Mouse (Mus musculus) MN1 (cell line): ENCODE data around the gene Dab1.
A peak's percentile ranks its signal among the peaks of the same experiment; 100 is the strongest.

ENCODE experiments used
- DNase-seq: peaks from one replicate; pipeline ENCODE4 v3.0.0-alpha.2; 2016; ENCODE audit warnings: low spot score

The Dab1 gene

DNA sequence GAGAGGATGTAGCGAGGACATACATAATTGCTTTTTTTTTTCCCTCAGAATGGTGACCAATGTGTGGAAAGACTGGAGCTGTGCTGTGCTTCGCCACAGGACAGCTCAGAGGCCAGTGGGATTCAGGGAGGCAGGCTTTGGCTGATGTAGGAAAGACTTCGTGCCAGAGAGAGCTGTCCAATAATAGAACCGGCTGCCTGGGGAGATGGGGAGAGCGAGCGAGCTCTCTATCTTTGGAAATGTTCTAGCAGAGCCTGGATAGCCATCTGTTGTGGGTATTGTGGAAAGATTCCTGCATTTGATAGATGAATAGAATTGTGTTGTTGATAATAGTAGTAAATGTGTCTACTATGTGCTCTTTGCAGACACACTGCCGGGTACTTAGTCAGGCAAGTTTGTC, 833.4 kb downstream of the Dab1 start:
- no peak for DNase-seq

- no peak for DNase-seq
Measured at GRCm38 (mm10) chr4:104455151-104455550, 836.0 kb downstream of the Dab1 start.

DNA sequence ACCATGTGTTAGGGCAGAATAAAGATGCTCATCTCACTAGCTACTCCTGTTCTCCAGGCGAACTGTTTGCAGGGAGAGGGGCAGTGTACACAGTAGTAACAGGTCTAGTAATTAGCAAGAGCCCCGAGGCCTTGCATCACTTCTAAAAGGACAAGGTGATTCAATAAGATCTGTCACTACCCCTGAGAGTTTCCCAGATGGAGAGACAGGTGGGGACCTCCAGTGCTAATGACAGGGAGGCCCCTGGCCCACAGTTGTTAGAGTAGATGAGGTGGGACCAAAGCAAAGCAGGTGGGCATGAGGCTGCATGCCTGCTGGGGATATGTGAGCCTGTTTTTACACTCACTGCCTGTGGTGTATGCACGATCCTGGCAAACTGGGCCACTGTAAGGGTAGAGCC, 836.6 kb downstream of the Dab1 start:
- DNase-seq = no peak

- DNase-seq = no peak
Measured at GRCm38 (mm10) chr4:104456173-104456873, 837.2 kb downstream of the Dab1 start.

DNA sequence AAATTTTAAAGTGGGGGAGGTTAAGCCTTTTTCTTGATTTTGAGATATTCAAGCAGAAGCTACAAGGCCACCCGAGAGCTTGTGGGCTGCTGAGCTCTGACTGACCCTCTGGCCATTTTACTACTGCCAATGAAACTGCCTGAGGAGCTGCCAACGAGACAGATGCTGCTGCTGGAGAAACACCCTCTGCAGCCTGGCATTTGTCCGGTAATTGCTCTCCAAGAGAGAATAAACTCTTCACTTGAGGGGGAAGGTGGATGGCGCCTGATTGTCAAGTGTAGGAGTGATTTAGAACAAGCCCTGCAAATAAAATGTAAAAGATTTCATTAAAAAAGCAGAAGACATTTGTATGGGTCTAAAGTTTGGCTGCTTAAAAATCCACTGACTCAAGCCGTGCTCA, 839.6 kb downstream of the Dab1 start:
- peak; percentile 7 for DNase-seq

- no peak for DNase-seq
Measured at GRCm38 (mm10) chr4:104461106-104462011, 842.2 kb downstream of the Dab1 start.

DNA sequence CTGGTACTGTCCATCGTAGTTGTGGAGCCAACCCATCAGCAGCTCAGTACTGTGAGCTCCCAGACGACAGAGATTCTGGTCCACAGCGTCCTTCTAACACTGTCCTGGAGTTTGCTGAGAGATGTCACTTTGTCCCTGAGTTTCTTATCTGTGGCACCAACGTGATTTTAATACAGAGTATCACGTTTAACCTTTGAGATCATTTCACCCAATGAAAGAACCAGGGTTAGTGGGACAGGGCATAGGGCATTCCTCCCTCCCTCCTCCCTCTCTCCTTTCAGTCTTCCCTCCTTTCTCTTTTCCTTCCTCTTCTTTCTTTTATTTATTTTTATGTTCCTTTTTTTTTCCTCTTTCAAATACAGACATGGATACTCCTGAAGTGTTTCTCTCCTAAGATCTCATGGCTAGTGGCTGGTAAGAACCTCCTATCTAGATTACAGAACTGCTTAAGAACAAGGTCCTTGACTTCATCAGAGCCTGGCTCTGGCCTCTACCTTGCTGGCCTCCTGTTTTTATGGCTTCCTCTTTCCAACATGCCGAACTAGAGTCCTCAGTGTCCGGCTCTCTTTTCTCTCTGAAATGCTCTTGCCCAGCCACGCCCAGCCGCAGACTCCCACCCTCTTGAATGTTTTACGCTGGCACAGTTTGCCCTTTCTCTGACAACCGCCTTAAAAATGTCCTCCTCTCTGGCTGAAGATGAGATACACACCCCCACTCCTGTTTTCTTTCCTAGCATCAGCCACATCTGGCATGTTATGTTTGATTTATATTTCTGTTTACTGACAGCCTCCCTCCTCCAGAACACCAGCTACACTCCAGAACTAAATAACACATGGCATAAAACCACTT, 844.0 kb downstream of the Dab1 start:
- DNase-seq = peak; percentile 45

DNA sequence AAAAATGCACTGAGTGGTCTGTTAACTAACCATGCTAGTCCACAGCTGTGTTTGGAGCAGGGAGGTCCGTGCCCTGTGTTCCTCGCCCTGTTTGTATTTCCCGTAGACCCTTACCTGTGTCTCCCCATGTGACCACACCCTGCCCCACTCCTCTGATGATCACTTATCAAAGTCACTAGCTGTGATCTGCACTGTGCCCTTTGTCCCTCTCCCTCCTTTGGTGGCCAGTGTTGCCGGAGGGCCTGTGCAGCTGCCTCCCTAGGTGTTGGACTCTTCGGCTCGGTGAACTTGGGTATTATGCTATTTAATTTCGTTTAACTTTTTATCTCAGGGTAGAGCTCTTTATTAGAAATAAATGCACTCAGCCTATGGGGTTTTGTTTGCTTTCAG, 844.6 kb downstream of the Dab1 start:
- DNase-seq = no peak

GRCm38 (mm10) chr4:104465594-104465993, 846.4 kb downstream of the Dab1 start:
- no peak for DNase-seq

DNA sequence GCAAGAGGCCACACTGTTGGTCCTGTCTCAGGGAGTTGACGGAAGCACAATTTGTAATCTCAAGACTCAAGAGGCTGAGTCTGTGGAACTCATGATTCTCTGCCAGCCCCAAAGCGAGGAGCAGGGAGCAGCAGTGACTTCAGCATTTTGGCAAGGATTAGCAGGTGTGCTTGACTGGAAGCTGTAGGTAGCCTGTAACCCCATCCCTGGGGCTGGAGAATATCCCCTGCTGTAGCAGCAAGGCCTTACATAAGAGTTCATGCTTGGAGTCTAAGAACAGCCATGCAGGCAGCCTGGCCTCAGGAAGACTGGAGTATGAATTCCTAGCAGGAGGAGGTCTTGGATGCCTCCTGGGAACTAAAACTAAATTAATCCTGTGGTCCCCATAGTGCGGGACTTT, 849.5 kb downstream of the Dab1 start:
- DNase-seq = no peak

DNA sequence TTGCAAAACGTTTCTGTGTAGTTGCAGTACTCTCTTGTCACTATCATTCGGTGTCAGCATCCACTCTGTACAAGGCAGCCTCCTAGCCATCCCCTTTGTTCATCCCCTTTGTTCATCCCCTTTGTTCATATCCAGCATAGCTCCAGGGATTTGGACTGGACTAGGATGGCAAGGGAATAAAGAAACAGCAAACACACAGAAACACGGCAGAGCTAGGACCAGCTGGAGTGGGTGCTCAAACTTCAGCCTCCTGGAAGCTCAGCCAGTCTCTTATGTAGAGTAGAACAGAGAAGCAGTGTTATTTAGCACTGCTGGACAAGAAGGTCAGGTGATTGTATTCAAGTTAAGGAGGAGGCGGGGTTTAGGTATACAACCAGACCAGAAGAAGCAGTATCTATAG, 853.8 kb downstream of the Dab1 start:
- no peak for DNase-seq

DNA sequence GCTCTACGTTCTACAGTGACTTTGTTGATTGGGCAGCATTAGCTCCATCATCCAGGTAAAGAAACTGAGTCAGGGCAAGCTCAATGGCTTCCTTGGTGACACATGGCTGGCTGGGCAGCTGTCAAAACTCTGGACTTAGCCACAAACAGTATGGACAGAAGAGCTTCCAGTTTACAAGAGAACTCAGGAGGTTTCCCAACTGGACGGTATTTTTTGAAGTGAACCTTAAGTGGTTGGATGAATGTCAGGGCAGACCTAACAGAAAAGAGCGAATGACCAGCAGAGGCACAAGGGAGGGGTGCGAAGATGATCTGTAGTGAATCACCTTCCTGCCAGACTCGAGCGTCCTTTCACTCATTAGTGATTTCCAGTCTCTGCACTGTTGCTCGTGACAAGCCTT, 857.7 kb downstream of the Dab1 start:
- DNase-seq = no peak

DNA sequence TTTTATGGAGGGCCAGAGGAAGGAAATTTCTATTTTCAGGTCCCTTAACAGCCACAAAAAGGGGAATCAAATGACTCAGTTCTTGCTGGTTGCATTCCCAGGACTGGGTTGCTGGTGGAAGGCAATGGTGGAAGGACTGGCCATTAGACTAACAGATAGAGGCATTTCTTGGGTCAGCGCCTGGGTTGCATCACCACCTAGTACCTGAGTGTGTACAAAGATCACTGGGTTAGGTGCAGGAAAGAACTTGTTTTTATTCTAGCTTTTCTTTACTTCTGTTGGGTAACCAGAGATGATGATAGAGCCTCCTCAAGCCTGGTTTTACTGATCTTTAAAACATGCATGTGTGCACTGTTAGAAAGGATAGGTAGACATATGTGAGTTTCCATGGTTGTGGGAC, 864.8 kb downstream of the Dab1 start:
- no peak for DNase-seq

- DNase-seq = no peak
Measured at GRCm38 (mm10) chr4:104497221-104497620, 878.1 kb downstream of the Dab1 start.

- DNase-seq = no peak
Measured at GRCm38 (mm10) chr4:104500112-104500511, 881.0 kb downstream of the Dab1 start.

DNA sequence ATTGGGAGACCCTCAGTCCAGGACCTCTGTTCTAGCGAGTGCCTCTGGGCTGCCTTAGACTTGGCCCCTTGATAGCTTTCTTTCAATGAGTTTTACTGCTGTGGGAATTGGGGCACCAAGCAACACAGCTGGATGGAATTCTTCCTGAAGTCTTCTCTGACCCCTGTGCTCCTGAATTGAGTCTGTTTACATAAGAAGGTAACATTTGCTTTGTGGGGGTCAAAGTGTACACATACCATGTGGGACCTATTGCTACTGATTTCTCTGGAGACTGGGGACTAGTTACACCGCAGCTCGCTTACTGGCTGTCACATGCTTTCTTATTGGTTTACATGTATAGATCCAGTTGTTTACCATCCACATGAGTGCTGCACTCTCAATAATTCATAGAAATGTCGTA, 881.5 kb downstream of the Dab1 start:
- DNase-seq = no peak

- DNase-seq = no peak
Measured at GRCm38 (mm10) chr4:104501245-104501644, 882.1 kb downstream of the Dab1 start.

GRCm38 (mm10) chr4:104504916-104505315, 885.8 kb downstream of the Dab1 start:
- DNase-seq = no peak

- no peak for DNase-seq
Measured at GRCm38 (mm10) chr4:104509230-104509985, 890.2 kb downstream of the Dab1 start.

DNA sequence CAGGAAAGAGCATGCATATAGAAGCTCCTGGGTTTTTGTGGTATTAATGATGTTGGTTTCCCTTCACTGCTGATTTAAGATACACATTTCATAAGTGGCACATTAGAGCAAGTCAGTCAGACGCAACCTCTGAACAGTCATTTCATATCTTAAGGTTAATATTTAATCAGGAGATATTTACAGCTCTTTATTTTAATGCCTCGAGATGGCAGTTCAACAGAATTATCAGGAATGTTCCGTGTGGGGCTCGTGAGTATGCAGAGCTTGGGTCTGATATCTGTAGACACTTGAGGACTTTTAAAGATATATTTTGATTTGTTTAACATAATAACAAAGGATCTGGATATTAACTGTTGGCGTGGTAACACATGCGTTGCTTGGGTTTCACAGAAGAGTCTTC, 892.7 kb downstream of the Dab1 start:
- no peak for DNase-seq

DNA sequence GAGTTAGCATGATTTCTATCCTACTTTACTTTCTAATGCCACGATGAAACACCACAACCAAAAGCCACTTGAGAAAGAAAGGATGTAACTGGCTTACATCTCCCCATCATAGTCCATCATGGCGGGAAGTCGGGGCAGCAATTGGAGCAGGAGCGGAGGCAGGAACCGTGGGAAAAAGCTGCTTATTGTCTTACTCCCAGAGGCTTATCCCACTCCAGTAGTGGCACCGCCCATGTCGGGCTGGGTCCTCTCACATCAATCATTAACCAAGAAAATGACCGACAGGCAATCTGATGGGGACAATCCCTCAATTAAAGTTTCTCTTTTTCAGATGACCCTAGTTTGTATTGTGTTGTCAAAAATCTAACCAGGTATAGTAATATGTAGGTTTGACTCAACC, 893.4 kb downstream of the Dab1 start:
- no peak for DNase-seq

- no peak for DNase-seq
Measured at GRCm38 (mm10) chr4:104513622-104514021, 894.5 kb downstream of the Dab1 start.
